Mouse (Mus musculus) bone marrow, adult 2 months (tissue): Measurements from ENCODE around the gene Poc1a.

Source experiments
- CTCF ChIP-seq: fragments of 200-500 bp; IDR thresholded peaks from 2 replicates; pipeline ENCODE4 v1.5.1; 2011; ENCODE audit warnings: low read length, control low read depth; ENCODE audit not compliant: control insufficient read depth, insufficient read depth
- POLR2A ChIP-seq: fragments of 200-500 bp; IDR thresholded peaks from 2 replicates; pipeline ENCODE4 v1.6.1; 2011; ENCODE audit warnings: low read depth, mild to moderate bottlenecking, control low read depth, low read length, borderline replicate concordance; ENCODE audit not compliant: control insufficient read depth

DNA sequence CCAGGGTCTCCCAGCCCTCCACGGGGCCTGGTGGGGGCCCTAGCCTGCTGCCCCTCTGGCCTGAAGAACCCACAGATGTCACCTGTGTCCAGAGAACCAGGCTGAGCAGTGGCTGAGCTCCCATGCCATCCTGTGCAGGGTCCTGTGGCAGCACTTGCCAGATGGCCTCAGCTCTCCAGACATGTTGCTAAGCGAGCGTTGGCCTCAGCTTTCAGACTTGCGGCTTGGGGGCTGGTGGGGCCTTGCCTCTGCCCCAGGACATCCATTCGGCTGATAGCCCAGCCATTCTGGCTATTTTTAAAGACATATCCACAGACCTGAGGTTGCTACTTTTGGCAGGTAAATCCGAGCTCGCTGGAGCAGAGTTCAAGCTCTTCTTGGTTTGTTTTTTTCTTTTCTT lies 93.1 kb downstream of the Poc1a start:
- no peak for TF ChIP-seq CTCF
- no peak for TF ChIP-seq POLR2A
